Mouse (Mus musculus): ENCODE measurements around the gene Gse1.

- TF ChIP-seq GATA1 (IDR thresholded peaks at IDR 0.05; ENCODE audit: low read length) = no peak
- no peak for TF ChIP-seq TAL1 (IDR thresholded peaks at IDR 0.05; ENCODE audit: low read length)
Measured at GRCm38 (mm10) chr8:120479691-120480090, 251.4 kb downstream of the Gse1 start.
